Mouse (Mus musculus): ENCODE measurements around the gene Mymk. TPM values are rescaled to one million over a fixed set of nuclear protein-coding genes. Genes with fewer than 3 reads are reported as not detected.

Mymk gene
- polyA plus RNA-seq, 1 experiment from 2014 or later: 1.3 TPM

DNA sequence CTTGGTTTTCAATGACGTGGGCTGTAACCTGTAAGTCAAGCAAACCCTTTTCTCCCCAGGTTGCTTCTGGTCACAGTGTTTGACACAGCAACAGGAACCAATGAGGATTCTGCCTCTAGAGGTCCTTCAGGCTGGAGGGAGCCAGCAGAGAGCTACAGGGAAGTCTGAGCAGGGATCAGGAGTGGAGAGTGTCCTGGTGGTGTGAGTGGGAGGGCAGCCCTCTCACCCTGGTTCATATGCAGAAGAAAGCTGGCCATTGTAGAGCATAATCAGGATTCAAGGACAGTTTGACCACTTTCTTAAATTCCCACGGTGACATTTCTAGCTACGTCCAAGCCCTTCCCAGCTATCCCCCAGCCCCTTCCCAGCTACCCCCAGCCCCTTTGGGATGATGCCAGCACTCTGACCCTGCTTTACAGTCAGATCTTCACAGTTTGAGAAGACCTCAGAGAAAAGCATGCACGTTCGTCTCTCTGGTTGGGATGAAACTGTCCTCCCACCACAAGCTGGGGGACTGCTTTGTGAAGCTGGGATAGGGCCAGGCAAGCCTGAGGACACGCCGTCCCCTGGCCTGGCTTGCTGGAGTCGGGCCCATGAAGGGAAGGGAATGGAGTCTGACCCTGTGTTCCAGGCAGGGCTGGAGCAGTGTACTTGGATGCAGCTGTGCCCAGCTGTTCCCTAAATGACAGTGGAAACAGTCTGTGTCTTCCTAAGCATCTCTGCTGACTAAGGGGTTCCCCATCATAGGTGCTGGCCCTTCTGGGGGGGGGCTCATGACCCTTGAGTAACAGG lies 25.8 kb downstream of the Mymk start:
- H3K9ac ChIP-seq: no peak overlapping the region
- no peak overlapping the region for H3K4me2 ChIP-seq
- H3K36me3 ChIP-seq: no peaks in the 10 kb centered on the region
- no peak overlapping the region for H3K27ac ChIP-seq (replicated peaks)
- ATAC-seq (ENCODE audit: low read depth): no peak
- no peak overlapping the region for H3K4me3 ChIP-seq
- no peaks in the 10 kb centered on the region for H3K9me3 ChIP-seq
- no peaks in the 10 kb centered on the region for H3K4me1 ChIP-seq (replicated peaks)
- WGBS: 73% methylated on average over 8 of the region's 8 CpGs
- no peaks in the 10 kb centered on the region for H3K27me3 ChIP-seq

DNA sequence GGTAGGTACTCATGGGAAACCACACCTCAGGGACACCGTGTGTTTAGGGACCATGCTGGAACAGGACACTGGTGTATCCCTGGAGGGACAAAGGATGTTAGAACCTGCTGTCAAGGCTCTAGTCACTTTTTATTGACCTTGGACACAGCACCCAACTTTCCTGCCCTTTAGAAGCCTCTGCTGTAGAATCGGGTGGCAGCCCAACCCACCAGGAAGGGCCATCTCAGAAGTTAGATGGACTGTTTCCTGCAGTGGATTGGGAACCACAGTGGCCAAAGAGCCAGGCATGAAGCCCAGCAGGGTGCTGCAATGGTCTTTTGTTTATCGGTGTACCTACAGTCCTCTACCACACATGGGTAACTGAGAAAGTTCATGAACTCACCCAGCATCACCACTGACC lies 27.3 kb downstream of the Mymk start:
- Histone ChIP-seq H3K36me3 (no peaks in the 10 kb centered on the region), H3K4me1 (replicated peaks) (no peaks in the 10 kb centered on the region), H3K27me3 (no peaks in the 10 kb centered on the region), H3K9ac (no peak overlapping the region), H3K27ac (replicated peaks) (no peak overlapping the region), H3K4me3 (no peak overlapping the region), H3K9me3 (no peaks in the 10 kb centered on the region), H3K4me2 (no peak overlapping the region)
- no peak for ATAC-seq (ENCODE audit: low read depth)
- WGBS: 64% methylated on average over 3 of the region's 3 CpGs

DNA sequence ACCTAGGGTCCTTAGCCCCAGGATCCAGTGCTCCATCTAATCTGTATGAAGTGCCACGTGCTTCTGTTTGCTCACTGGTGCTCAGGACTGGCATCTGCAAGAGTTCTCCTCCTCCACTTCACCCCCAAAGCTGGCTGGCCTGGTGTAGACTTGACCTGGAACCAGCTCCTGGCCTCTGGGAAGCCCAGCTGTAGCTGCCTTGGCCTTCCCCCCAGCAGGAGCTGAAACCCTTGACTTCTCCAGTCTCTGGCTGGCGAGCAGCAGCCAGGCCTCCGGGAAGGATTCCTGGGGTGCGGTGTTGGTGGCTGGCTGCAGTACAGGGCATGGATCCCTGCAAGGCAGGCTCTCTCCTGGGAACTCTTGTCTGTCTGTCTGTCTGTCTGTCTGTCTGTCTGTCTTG lies 27.8 kb downstream of the Mymk start:
- H3K9ac ChIP-seq: 0 out of 2 replicates have a peak overlapping the region, but pooled peaks have one; percentile 19
- no peak for ATAC-seq (ENCODE audit: low read depth)
- H3K4me1 ChIP-seq (replicated peaks): no peaks in the 10 kb centered on the region
- no peaks in the 10 kb centered on the region for H3K9me3 ChIP-seq
- H3K36me3 ChIP-seq: no peaks in the 10 kb centered on the region
- 80% methylated on average over 4 of the region's 4 CpGs for WGBS
- H3K27ac ChIP-seq (replicated peaks): no peak overlapping the region
- no peaks in the 10 kb centered on the region for H3K27me3 ChIP-seq
- H3K4me2 ChIP-seq: no peak overlapping the region
- H3K4me3 ChIP-seq: no peak overlapping the region

DNA sequence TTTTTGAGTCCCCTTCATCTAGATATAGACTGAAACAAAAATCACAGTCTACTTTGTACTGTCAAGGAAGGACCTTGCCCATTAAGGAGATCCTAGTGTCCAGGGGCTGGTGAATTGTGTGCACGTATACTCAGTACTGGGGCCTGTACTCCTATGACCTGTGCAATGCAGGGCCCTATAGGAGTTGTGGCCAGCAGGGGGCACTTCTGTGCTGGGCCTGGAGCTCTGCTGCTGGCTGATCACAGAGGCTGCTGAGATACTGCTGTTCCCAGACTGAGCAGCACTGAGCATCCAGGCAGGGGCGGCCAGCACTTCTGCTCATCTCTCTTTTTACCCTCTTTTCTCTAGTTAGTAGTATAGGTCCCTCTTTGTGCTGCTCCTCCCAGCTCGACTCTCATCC lies 28.5 kb downstream of the Mymk start:
- Histone ChIP-seq H3K27me3 (no peaks in the 10 kb centered on the region), H3K4me3 (no peak overlapping the region), H3K4me1 (replicated peaks) (no peaks in the 10 kb centered on the region), H3K36me3 (no peaks in the 10 kb centered on the region), H3K9ac (no peak overlapping the region), H3K4me2 (no peak overlapping the region), H3K9me3 (no peaks in the 10 kb centered on the region), H3K27ac (replicated peaks) (no peak overlapping the region)
- 30% methylated on average over 3 of the region's 3 CpGs for WGBS
- peak; percentile 91 for ATAC-seq (ENCODE audit: low read depth)

DNA sequence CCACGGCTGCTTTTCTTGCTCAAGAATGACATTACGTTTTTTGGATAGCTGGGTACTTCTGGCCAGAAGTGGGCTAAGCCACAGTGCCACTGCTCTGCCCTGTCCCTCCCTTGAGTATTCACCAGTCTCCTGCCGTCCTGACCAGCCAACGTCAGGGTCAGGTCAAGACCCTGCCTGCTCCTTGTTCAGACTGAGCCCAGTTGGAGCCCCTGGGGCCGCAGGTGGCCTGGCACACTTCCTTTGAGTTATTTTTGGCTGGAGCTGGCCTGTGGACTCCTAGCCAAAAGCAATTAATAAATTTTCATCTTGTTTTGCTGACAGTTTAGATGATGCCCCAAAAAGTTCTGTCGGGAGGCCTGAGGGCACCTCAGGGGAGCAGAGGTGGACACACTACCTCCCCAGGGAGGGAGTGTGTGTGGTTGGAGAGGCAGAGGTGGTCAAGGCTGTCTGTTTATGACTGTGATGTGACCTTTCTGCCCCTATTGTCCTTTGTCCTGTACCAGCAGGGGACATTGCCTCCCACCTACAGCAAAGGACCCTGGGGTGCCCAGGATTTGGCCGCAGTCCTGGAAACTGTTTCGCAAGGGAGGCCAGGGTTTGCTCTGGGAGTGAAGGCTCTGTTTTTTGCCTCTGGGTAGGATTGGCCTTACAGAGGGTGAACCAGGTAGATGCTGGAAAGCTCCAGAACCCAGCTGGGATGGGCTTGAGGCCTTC lies 29.7 kb downstream of the Mymk start:
- Histone ChIP-seq H3K9ac (no peak overlapping the region), H3K4me1 (replicated peaks) (no peaks in the 10 kb centered on the region), H3K9me3 (no peaks in the 10 kb centered on the region), H3K36me3 (no peaks in the 10 kb centered on the region), H3K27me3 (no peaks in the 10 kb centered on the region), H3K4me2 (no peak overlapping the region), H3K4me3 (no peak overlapping the region), H3K27ac (replicated peaks) (no peak overlapping the region)
- WGBS: 66% methylated on average over 8 of the region's 8 CpGs
- ATAC-seq (ENCODE audit: low read depth): no peak

DNA sequence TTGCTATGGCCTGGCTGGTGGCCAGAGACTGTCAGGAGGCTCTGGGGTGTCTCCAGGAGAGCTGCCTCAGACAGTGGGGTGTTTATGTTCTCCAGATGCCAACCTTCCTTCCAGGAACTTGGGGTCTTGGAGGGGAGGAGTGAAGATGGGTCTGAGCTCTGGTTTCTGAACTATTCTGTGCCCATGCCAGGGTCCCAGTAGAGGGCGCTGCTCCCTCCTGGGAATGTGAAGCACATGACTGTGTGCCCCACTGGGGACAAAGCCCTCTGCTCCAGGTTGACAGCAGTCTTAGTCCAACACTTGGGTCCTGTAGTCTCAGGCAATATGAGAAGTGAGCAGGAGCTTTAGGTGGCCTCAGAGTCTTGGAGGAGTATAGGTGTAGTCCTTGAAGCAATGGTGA lies 32.7 kb downstream of the Mymk start:
- no peak for ATAC-seq (ENCODE audit: low read depth)
- H3K36me3 ChIP-seq: no peaks in the 10 kb centered on the region
- no peak overlapping the region for H3K4me3 ChIP-seq
- no peaks in the 10 kb centered on the region for H3K27me3 ChIP-seq
- H3K9me3 ChIP-seq: no peaks in the 10 kb centered on the region
- H3K27ac ChIP-seq (replicated peaks): no peak overlapping the region
- no peaks in the 10 kb centered on the region for H3K4me1 ChIP-seq (replicated peaks)
- H3K9ac ChIP-seq: no peak overlapping the region
- no peak overlapping the region for H3K4me2 ChIP-seq
- 5% methylated on average over 1 of the region's 1 CpGs for WGBS

DNA sequence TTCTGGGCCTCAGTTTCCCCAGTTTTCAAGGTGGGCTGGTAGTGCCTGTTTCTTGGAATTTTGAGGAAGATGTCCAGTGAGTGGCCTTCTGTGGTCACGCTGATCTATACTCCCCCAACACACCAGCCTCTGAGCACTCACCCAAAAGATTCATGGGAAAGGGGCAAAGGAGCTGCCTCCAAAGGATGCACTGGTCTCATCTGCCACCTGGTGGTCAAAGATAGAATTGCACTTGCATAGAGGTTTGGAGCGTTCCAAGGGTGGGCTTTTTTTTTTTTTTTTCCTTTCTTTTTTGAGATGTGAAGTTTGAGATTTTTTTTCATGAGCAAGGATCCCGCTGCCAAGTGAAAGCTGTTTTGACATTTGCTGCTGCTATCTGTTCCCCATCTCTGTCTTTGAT lies 33.4 kb downstream of the Mymk start:
- Histone ChIP-seq H3K27me3 (no peaks in the 10 kb centered on the region), H3K4me2 (no peak overlapping the region), H3K4me3 (no peak overlapping the region), H3K9me3 (no peaks in the 10 kb centered on the region), H3K4me1 (replicated peaks) (no peaks in the 10 kb centered on the region), H3K36me3 (no peaks in the 10 kb centered on the region), H3K27ac (replicated peaks) (no peak overlapping the region), H3K9ac (no peak overlapping the region)
- ATAC-seq (ENCODE audit: low read depth): 0 out of 2 replicates have a peak, but pooled peaks have one; percentile 68
- WGBS: 0% methylated on average over 3 of the region's 3 CpGs

DNA sequence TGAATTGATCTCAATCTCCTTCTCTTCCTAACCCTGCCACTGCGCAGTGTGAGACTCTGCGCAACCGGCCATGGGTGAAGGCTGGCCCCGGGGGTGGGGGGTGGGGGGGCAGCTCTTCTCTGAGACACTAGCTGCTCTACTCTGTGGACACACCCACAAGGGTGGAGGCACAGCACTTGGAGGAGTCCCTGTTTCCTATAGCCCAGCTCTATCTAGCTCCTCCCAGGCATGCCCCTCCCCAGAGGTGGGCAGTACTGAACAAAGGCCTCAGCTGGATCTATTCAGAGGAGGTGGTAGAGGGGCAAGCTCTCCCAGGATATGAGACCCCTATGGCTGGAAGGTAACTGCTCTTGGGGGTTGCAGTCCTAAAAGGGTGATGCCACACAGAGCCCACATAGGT lies 35.0 kb downstream of the Mymk start:
- WGBS: 60% methylated on average over 4 of the region's 4 CpGs
- H3K27ac ChIP-seq (replicated peaks): no peak overlapping the region
- ATAC-seq (ENCODE audit: low read depth): peak; percentile 27; the same call in 1 of the 2 replicates

DNA sequence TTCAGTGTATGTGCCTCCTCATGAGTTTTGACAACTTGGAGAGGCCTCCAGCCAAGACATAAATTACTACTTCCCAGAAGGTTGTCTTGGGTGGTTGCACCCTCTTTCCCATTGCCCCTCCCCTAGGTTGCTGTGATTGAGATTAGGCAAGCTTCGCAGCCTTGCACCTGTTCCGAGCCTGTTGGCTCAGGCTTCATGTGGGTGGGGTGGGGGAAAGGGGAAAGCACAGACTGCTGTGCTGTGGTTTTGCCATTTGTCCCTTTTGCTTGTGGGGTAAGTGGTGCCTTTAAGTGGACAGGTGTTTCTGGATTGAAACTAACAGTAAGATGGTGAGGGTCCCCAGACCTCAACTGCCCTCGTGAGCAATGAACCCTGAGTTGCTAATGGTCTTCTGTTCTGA lies 36.0 kb downstream of the Mymk start:
- ATAC-seq (ENCODE audit: low read depth): no peak
- Histone ChIP-seq H3K9me3 (no peaks in the 10 kb centered on the region), H3K4me2 (no peak overlapping the region), H3K9ac (no peak overlapping the region), H3K4me1 (replicated peaks) (no peaks in the 10 kb centered on the region), H3K27ac (replicated peaks) (no peak overlapping the region), H3K27me3 (no peaks in the 10 kb centered on the region), H3K36me3 (no peaks in the 10 kb centered on the region), H3K4me3 (no peak overlapping the region)
- 78% methylated on average over 3 of the region's 3 CpGs for WGBS

More for the DNA sequence above, 35.0 kb downstream of the Mymk start:
- Histone ChIP-seq H3K9ac (no peak overlapping the region), H3K9me3 (no peaks in the 10 kb centered on the region), H3K36me3 (no peaks in the 10 kb centered on the region), H3K4me3 (no peak overlapping the region), H3K4me2 (no peak overlapping the region), H3K4me1 (replicated peaks) (no peaks in the 10 kb centered on the region), H3K27me3 (no peaks in the 10 kb centered on the region)

DNA sequence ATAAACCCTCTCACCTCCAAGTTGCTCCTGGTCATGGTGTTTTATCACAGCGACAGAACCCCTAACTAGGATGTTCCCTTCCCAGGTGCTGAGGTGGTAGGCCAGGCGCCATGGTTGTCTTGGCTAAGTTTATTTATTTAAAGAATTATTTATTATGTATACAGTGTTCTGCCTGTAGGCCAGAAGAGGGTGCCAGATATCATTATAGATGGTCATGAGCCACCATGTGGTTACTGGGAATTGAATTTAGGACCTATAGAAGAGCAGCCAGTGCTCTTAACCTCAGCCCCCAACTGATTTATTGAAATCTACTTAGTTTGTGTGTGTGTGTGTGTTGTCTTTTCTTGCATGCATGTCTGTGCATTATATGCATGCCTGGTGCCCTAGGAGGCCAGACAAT lies 39.6 kb downstream of the Mymk start:
- Histone ChIP-seq H3K36me3 (no peaks in the 10 kb centered on the region), H3K9ac (no peak overlapping the region), H3K27me3 (peaks cover 17% of the 10 kb centered on the region), H3K4me1 (replicated peaks) (peaks cover 11% of the 10 kb centered on the region), H3K9me3 (no peaks in the 10 kb centered on the region), H3K27ac (replicated peaks) (no peak overlapping the region), H3K4me2 (no peak overlapping the region), H3K4me3 (no peak overlapping the region)
- no peak for ATAC-seq (ENCODE audit: low read depth)
- 84% methylated on average over 2 of the region's 2 CpGs for WGBS

DNA sequence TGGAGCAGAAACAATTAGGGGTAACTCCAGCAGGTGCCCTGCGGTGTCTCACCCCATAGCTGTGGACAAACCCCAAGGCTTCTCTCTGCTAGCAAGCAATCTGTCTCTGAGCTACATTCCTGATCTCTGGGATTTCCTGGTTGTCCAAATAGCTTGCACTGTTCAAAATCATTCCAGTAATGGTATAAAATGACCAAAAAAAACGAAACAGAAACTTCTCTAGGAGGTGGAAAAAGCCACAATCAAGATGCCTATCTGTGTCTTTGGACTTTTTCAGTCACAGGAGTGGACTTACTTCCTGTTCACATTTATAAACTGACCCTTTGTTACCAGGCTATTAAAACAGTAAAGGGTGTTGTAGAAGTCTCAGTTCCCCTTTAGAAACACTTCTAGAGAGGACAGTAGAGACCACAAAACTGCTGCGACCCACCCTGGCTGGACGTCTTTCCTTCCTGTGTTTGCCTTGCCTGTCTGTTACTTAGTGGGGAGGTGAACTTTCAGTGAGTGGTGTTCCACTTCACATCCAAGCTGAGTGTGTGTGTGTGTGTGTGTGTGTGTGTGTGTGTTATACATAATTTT lies 43.5 kb downstream of the Mymk start:
- 62% methylated on average over 4 of the region's 4 CpGs for WGBS
- no peak overlapping the region for H3K27ac ChIP-seq (replicated peaks)
- H3K9ac ChIP-seq: peak overlapping the region; percentile 72
- peaks cover 17% of the 10 kb centered on the region for H3K27me3 ChIP-seq
- peak overlapping the region; percentile 41 for H3K4me3 ChIP-seq
- H3K9me3 ChIP-seq: no peaks in the 10 kb centered on the region
- H3K36me3 ChIP-seq: no peaks in the 10 kb centered on the region
- H3K4me1 ChIP-seq (replicated peaks): peaks cover 22% of the 10 kb centered on the region
- ATAC-seq (ENCODE audit: low read depth): no peak
- peak overlapping the region; percentile 60 for H3K4me2 ChIP-seq

DNA sequence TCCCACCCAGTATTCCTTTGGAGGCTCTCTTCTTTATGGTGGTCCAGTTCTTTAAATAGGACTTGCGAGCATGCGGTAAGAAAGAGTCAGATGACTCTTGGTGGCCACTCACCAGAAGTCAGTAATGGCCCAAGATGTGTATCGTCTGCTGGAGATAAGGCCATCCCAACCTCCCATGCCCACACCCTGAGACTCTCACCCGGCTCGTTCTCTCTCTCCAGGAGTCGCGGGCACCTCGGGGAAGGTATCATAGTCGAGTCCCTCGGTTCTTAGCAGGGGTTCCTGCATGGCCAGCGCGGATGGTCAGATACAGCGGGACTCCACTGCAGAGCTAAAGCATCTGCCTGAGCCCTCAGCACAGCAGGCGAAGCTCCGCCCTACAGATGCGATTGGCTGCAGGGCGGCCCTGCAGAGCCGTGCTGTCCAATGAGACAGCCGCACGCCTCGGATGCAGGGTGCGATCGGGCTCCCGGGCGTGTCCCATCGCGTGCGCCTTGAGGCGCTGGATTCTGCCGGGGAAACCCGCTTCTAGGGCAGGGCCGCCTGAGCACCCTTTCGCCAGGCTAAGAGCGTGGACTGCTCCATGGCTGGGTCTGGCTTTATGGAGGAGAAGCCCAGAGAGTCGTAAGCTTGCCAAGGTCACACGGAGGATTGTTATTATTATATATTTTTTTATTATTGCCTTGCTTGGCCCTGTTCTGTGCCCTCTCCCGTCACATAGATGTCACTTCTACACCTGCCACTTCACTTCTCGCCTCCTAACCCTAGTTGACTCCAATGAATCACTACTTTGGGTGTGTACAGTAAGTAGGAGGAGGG lies 44.2 kb downstream of the Mymk start, which contains the start of gene Slc2a6:
Slc2a6 (minus strand) TSS at position 381 of the 819 bp plus-strand sequence.
- Histone ChIP-seq H3K9ac (peak within 1 kb of the TSS; percentile 72), H3K4me3 (peak within 1 kb of the TSS; percentile 41), H3K4me1 (replicated peaks) (peaks cover 22% of the 10 kb centered on the region), H3K4me2 (peak within 1 kb of the TSS; percentile 60), H3K9me3 (no peaks in the 10 kb centered on the region), H3K27me3 (peaks cover 17% of the 10 kb centered on the region), H3K36me3 (no peaks in the 10 kb centered on the region), H3K27ac (replicated peaks) (peak within 1 kb of the TSS; percentile 61; the same call in 1 of the 2 replicates)
- WGBS: 3% methylated on average over 38 of the region's 38 CpGs
- ATAC-seq (ENCODE audit: low read depth): peak; percentile 99

Data from neural tube, embryonic 13.5 days (tissue).